Mouse (Mus musculus) heart, embryonic 14.5 days (tissue): ENCODE data around the gene Ggct. TPM values are rescaled to one million over a fixed set of nuclear protein-coding genes. Genes with fewer than 3 reads are reported as not detected.

ENCODE experiments used
- ATAC-seq: fragments of 200-750 bp; cut with Nextera tagmentation; 2 replicates; pipeline ENCODE4 v1.8.0; 2017; ENCODE audit warnings: low read depth, moderate TSS enrichment; ENCODE audit not compliant: insufficient number of reproducible peaks, insufficient read depth, low FRiP score
- H3K27ac ChIP-seq, 2 experiments: fragments of 200-500 bp in 1 of 2; fragments of 300-500 bp in 1 of 2; sonication (generic) in 1 of 2; replicated peaks in 1 of 2; 2 replicates each; pipeline ENCODE4 v1.5.1; 2012 to 2014; ENCODE audit warnings: low read depth in 2 of 2, low read length in 2 of 2, control low read depth in 1 of 2, mild to moderate bottlenecking in 1 of 2, mixed read lengths in 1 of 2; ENCODE audit not compliant: control insufficient read depth in 1 of 2, insufficient read depth in 1 of 2
- H3K27me3 ChIP-seq: fragments of 300-500 bp; sonication (generic); 2 replicates; pipeline ENCODE4 v1.6.1; 2014; ENCODE audit warnings: mild to moderate bottlenecking, low read length, control low read depth; ENCODE audit not compliant: control insufficient read depth, insufficient read depth
- H3K36me3 ChIP-seq: fragments of 300-500 bp; sonication (generic); 2 replicates; pipeline ENCODE4 v1.6.1; 2014; ENCODE audit warnings: mild to moderate bottlenecking, control low read depth, low read length, mixed read lengths; ENCODE audit not compliant: control insufficient read depth, insufficient read depth
- H3K4me1 ChIP-seq, 2 experiments: fragments of 200-500 bp in 1 of 2; fragments of 300-500 bp in 1 of 2; sonication (generic) in 1 of 2; 2 replicates each; pipeline ENCODE4 v1.6.1; 2012 to 2014; ENCODE audit warnings: low read length in 2 of 2, control low read depth in 1 of 2, mixed read lengths in 1 of 2; ENCODE audit not compliant: control insufficient read depth in 2 of 2, insufficient read depth in 2 of 2
- H3K4me2 ChIP-seq: fragments of 300-500 bp; sonication (generic); 2 replicates; pipeline ENCODE4 v1.6.1; 2014; ENCODE audit warnings: mild to moderate bottlenecking, low read length
- H3K4me3 ChIP-seq, 2 experiments: fragments of 200-500 bp in 1 of 2; fragments of 300-500 bp in 1 of 2; sonication (generic) in 1 of 2; 2 replicates each; pipeline ENCODE4 v1.5.1; 2012 to 2014; ENCODE audit warnings: low read length in 2 of 2, mild to moderate bottlenecking in 2 of 2, control low read depth in 1 of 2, low read depth in 1 of 2, moderate library complexity in 1 of 2; ENCODE audit not compliant: control insufficient read depth in 1 of 2, insufficient read depth in 1 of 2
- H3K9ac ChIP-seq: fragments of 300-500 bp; sonication (generic); 2 replicates; pipeline ENCODE4 v1.6.1; 2014; ENCODE audit warnings: mild to moderate bottlenecking, low read length
- H3K9me3 ChIP-seq: fragments of 300-500 bp; sonication (generic); 2 replicates; pipeline ENCODE4 v1.6.1; 2016; ENCODE audit warnings: low read length, control low read depth; ENCODE audit not compliant: control insufficient read depth
- WGBS: fragments of 180-500 bp; shearing (Covaris S2); extraction: QIAGEN DNeasy Blood & Tissue Kit; methylation state at CpG from one replicate; pipeline ENCODE4 v1.1.7; 2014; 5-methylcytosine and 5-hydroxymethylcytosine counted together
- polyA plus RNA-seq: library from polyadenylated mRNA; unstranded; fragments of >200 nt; fragmentation: Nextera tagmentation; extraction: Ambion mirVana; gene quantifications from 2 replicates; pipeline ENCODE4 v1.2.1, GENCODE M21; 2014

The Ggct gene
- polyA plus RNA-seq, 1 experiment from 2014 or later: 6.8 TPM

- ATAC-seq: no peak
- no peaks in the 10 kb centered on the region for H3K9me3 ChIP-seq
- H3K4me3 ChIP-seq: no peak overlapping the region
- H3K27me3 ChIP-seq: peaks cover 23% of the 10 kb centered on the region
- H3K4me2 ChIP-seq: no peak overlapping the region
- H3K36me3 ChIP-seq: peaks cover 3% of the 10 kb centered on the region; the same call in 1 of the 2 replicates
- peaks cover 5 to 6% of the 10 kb centered on the region in 2 experiments; a peak in 2 of 4 replicates for H3K4me1 ChIP-seq
- WGBS: 79% methylated on average over 7 of the region's 7 CpGs
- no peak overlapping the region for H3K9ac ChIP-seq
- H3K27ac ChIP-seq: no peak overlapping the region
These were observed 52.6 kb downstream of the Ggct start for GRCm38 (mm10) chr6:54940126-54940525.

GRCm38 (mm10) chr6:54939631-54940030 lies 53.1 kb downstream of the Ggct start:
- H3K4me3 ChIP-seq: no peak overlapping the region
- ATAC-seq: 0 out of 2 replicates have a peak, but pooled peaks have one; percentile 6
- peaks cover 3% of the 10 kb centered on the region; the same call in 1 of the 2 replicates for H3K36me3 ChIP-seq
- H3K9me3 ChIP-seq: no peaks in the 10 kb centered on the region
- H3K4me1 ChIP-seq: peaks cover 5 to 6% of the 10 kb centered on the region in 2 experiments; a peak in 2 of 4 replicates
- peaks cover 18% of the 10 kb centered on the region for H3K27me3 ChIP-seq
- no peak overlapping the region for H3K4me2 ChIP-seq
- 50% methylated on average over 4 of the region's 4 CpGs for WGBS
- H3K27ac ChIP-seq: no peak overlapping the region
- no peak overlapping the region for H3K9ac ChIP-seq

- Histone ChIP-seq H3K4me1 (peaks cover 0 to 2% of the 10 kb centered on the region in 2 experiments; a peak in 1 of 4 replicates), H3K27ac (no peak overlapping the region), H3K27me3 (no peaks in the 10 kb centered on the region), H3K9ac (no peak overlapping the region), H3K36me3 (peaks cover 3% of the 10 kb centered on the region; the same call in 1 of the 2 replicates), H3K9me3 (no peaks in the 10 kb centered on the region), H3K4me2 (no peak overlapping the region), H3K4me3 (no peak overlapping the region)
- ATAC-seq: no peak
- WGBS: 56% methylated on average over 2 of the region's 2 CpGs
These were observed 56.3 kb downstream of the Ggct start for GRCm38 (mm10) chr6:54936496-54936895.

- H3K9ac ChIP-seq: no peak overlapping the region
- WGBS: 75% methylated on average over 5 of the region's 5 CpGs
These were observed 57.8 kb downstream of the Ggct start for GRCm38 (mm10) chr6:54934930-54935329.

GRCm38 (mm10) chr6:54934313-54934712 lies 58.4 kb downstream of the Ggct start:
- Histone ChIP-seq H3K27me3 (no peaks in the 10 kb centered on the region), H3K9ac (no peak overlapping the region), H3K27ac (no peak overlapping the region), H3K4me3 (no peak overlapping the region), H3K36me3 (peaks cover 3% of the 10 kb centered on the region; the same call in 1 of the 2 replicates), H3K4me1 (peaks cover 0 to 2% of the 10 kb centered on the region in 2 experiments; a peak in 1 of 4 replicates), H3K9me3 (no peaks in the 10 kb centered on the region), H3K4me2 (no peak overlapping the region)
- no peak for ATAC-seq
- WGBS: 50% methylated on average over 8 of the region's 8 CpGs

More at GRCm38 (mm10) chr6:54934930-54935329, 57.8 kb downstream of the Ggct start:
- Histone ChIP-seq H3K4me2 (no peak overlapping the region), H3K4me1 (peaks cover 0 to 2% of the 10 kb centered on the region in 2 experiments; a peak in 1 of 4 replicates), H3K27ac (no peak overlapping the region), H3K36me3 (peaks cover 3% of the 10 kb centered on the region; the same call in 1 of the 2 replicates), H3K27me3 (no peaks in the 10 kb centered on the region), H3K4me3 (no peak overlapping the region), H3K9me3 (no peaks in the 10 kb centered on the region)
- no peak for ATAC-seq

GRCm38 (mm10) chr6:54933866-54934265 lies 58.9 kb downstream of the Ggct start:
- no peaks in the 10 kb centered on the region for H3K27me3 ChIP-seq
- no peak overlapping the region for H3K4me2 ChIP-seq
- no peak overlapping the region for H3K4me3 ChIP-seq
- ATAC-seq: no peak
- no peak overlapping the region for H3K27ac ChIP-seq
- peaks cover 0 to 2% of the 10 kb centered on the region in 2 experiments; a peak in 1 of 4 replicates for H3K4me1 ChIP-seq
- no peak overlapping the region for H3K9ac ChIP-seq
- H3K9me3 ChIP-seq: no peaks in the 10 kb centered on the region
- peaks cover 3% of the 10 kb centered on the region; the same call in 1 of the 2 replicates for H3K36me3 ChIP-seq
- 62% methylated on average over 3 of the region's 3 CpGs for WGBS

GRCm38 (mm10) chr6:54933216-54933615 lies 59.5 kb downstream of the Ggct start:
- Histone ChIP-seq H3K27me3 (no peaks in the 10 kb centered on the region), H3K9me3 (no peaks in the 10 kb centered on the region), H3K4me2 (no peak overlapping the region), H3K36me3 (peaks cover 3% of the 10 kb centered on the region; the same call in 1 of the 2 replicates), H3K4me1 (peaks cover 0 to 2% of the 10 kb centered on the region in 2 experiments; a peak in 1 of 4 replicates), H3K27ac (no peak overlapping the region), H3K9ac (no peak overlapping the region), H3K4me3 (no peak overlapping the region)
- WGBS: 75% methylated on average over 5 of the region's 5 CpGs
- no peak for ATAC-seq
